Mouse (Mus musculus): Measurements from ENCODE around the gene Gm7029.

- TF ChIP-seq CTCF (IDR thresholded peaks at IDR 0.05; ENCODE audit: low read depth, low read length) (0 out of 2 replicates have a peak, but pooled peaks have one; percentile 10), POLR2A (IDR thresholded peaks at IDR 0.05; ENCODE audit: borderline replicate concordance, low read depth, low read length) (no peak)
These were observed 41.3 kb downstream of the Gm7029 start for GRCm38 (mm10) chr17:33914969-33915391.

All from bone marrow macrophage, adult 2 months (primary cell).